Mouse (Mus musculus): ENCODE measurements at regions not wholly inside any gene's neighbourhood (a gene's known extent, or its start where the extent isn't known, plus 50 kb on each side); places are given as distances from the start of the nearest gene placed in this dataset.
"Not testable (repeated sequence)": the region's sequence is repeated elsewhere in the genome, so short reads cannot be mapped to it uniquely, and the experiment has no call there.

GRCm38 (mm10) chr7:75360874-75361273 is 51.8 kb upstream of the Sv2b start:
- DNase-seq = no peak

GRCm38 (mm10) chr7:75362541-75362940 is 53.5 kb upstream of the Sv2b start:
- no peak for DNase-seq

GRCm38 (mm10) chr7:75365480-75365879 is 56.4 kb upstream of the Sv2b start:
- DNase-seq = no peak

GRCm38 (mm10) chr7:75366285-75366882 is 57.3 kb upstream of the Sv2b start:
- DNase-seq = peak; percentile 87

GRCm38 (mm10) chr7:75368315-75368714 is 59.3 kb upstream of the Sv2b start:
- no peak for DNase-seq

- DNase-seq = no peak
These were observed 60.3 kb upstream of the Sv2b start for GRCm38 (mm10) chr7:75369366-75369765.

GRCm38 (mm10) chr7:75370595-75371519 is 61.8 kb upstream of the Sv2b start:
- DNase-seq = peak; percentile 93

GRCm38 (mm10) chr7:75371520-75371876 is 62.4 kb upstream of the Sv2b start:
- DNase-seq = no peak

- DNase-seq = peak; percentile 24
These were observed 62.9 kb upstream of the Sv2b start for GRCm38 (mm10) chr7:75371991-75372390.

- DNase-seq = no peak
These were observed 63.9 kb upstream of the Sv2b start for GRCm38 (mm10) chr7:75372892-75373444.

- no peak for DNase-seq
These were observed 65.4 kb upstream of the Sv2b start for GRCm38 (mm10) chr7:75374506-75374905.

GRCm38 (mm10) chr7:75379595-75379994 is 70.5 kb upstream of the Sv2b start:
- DNase-seq = no peak

- no peak for DNase-seq
These were observed 70.8 kb upstream of the Akap13 start for GRCm38 (mm10) chr7:75384506-75384911.

- DNase-seq = no peak
These were observed 68.3 kb upstream of the Akap13 start for GRCm38 (mm10) chr7:75387033-75387432.

GRCm38 (mm10) chr7:75387821-75388431 is 67.4 kb upstream of the Akap13 start:
- DNase-seq = no peak

GRCm38 (mm10) chr7:75390162-75390561 is 65.2 kb upstream of the Akap13 start:
- DNase-seq = no peak

- no peak for DNase-seq
These were observed 62.6 kb upstream of the Akap13 start for GRCm38 (mm10) chr7:75392783-75393182.

GRCm38 (mm10) chr7:75393466-75393865 is 61.9 kb upstream of the Akap13 start:
- no peak for DNase-seq

- DNase-seq = peak; percentile 21
These were observed 60.3 kb upstream of the Akap13 start for GRCm38 (mm10) chr7:75394866-75395580.

GRCm38 (mm10) chr7:75397559-75397958 is 57.8 kb upstream of the Akap13 start:
- peak; percentile 63 for DNase-seq

GRCm38 (mm10) chr7:75398480-75398879 is 56.9 kb upstream of the Akap13 start:
- DNase-seq = not testable (repeated sequence)

GRCm38 (mm10) chr7:75398904-75399724 is 56.2 kb upstream of the Akap13 start:
- DNase-seq = peak; percentile 75

All from heart, postnatal 4 days (tissue).